Mouse (Mus musculus) kidney, embryonic 15.5 days (tissue): ENCODE data around the gene Rlf. TPM values are rescaled to one million over a fixed set of nuclear protein-coding genes. Genes with fewer than 3 reads are reported as not detected.
A peak's percentile ranks its signal among the peaks of the same experiment; 100 is the strongest.

Source experiments
- ATAC-seq: fragments of 200-750 bp; cut with Nextera tagmentation; replicated peaks from 2 replicates; pipeline ENCODE4 v1.8.0; 2017; ENCODE audit warnings: moderate TSS enrichment; ENCODE audit not compliant: low FRiP score
- H3K27ac ChIP-seq: fragments of 300-500 bp; sonication (generic); 2 replicates; pipeline ENCODE4 v1.5.1; 2015; ENCODE audit warnings: mild to moderate bottlenecking, inconsistent platforms
- H3K27me3 ChIP-seq: fragments of 300-500 bp; sonication (generic); 2 replicates; pipeline ENCODE4 v1.6.1; 2015; ENCODE audit warnings: inconsistent platforms
- H3K36me3 ChIP-seq: fragments of 300-500 bp; sonication (generic); 2 replicates; pipeline ENCODE4 v1.6.1; 2015; ENCODE audit warnings: inconsistent platforms
- H3K4me1 ChIP-seq: fragments of 300-500 bp; sonication (generic); 2 replicates; pipeline ENCODE4 v1.6.1; 2015; ENCODE audit warnings: inconsistent platforms
- H3K4me2 ChIP-seq: fragments of 300-500 bp; sonication (generic); 2 replicates; pipeline ENCODE4 v1.6.1; 2015; ENCODE audit warnings: moderate library complexity, mild to moderate bottlenecking, inconsistent platforms
- H3K4me3 ChIP-seq: fragments of 300-500 bp; sonication (generic); replicated peaks from 2 replicates; pipeline ENCODE4 v1.5.1; 2015; ENCODE audit warnings: mild to moderate bottlenecking, inconsistent platforms
- H3K9ac ChIP-seq: fragments of 300-500 bp; sonication (generic); 2 replicates; pipeline ENCODE4 v1.6.1; 2015; ENCODE audit warnings: mild to moderate bottlenecking, inconsistent platforms
- H3K9me3 ChIP-seq: fragments of 300-500 bp; sonication (generic); replicated peaks from 2 replicates; pipeline ENCODE4 v1.6.1; 2016; ENCODE audit warnings: inconsistent platforms
- WGBS: fragments of 180-500 bp; shearing (Covaris S2); methylation state at CpG from one replicate; pipeline ENCODE4 v1.1.7; 2015; ENCODE audit warnings: mixed read lengths; 5-methylcytosine and 5-hydroxymethylcytosine counted together
- polyA plus RNA-seq: library from polyadenylated mRNA; unstranded; fragments of >200 nt; fragmentation: Nextera tagmentation; extraction: Ambion mirVana; gene quantifications from 2 replicates; pipeline ENCODE4 v1.2.1, GENCODE M21; 2015

Rlf gene
- polyA plus RNA-seq: 25.7 and 26.3 TPM in 2 replicates

DNA sequence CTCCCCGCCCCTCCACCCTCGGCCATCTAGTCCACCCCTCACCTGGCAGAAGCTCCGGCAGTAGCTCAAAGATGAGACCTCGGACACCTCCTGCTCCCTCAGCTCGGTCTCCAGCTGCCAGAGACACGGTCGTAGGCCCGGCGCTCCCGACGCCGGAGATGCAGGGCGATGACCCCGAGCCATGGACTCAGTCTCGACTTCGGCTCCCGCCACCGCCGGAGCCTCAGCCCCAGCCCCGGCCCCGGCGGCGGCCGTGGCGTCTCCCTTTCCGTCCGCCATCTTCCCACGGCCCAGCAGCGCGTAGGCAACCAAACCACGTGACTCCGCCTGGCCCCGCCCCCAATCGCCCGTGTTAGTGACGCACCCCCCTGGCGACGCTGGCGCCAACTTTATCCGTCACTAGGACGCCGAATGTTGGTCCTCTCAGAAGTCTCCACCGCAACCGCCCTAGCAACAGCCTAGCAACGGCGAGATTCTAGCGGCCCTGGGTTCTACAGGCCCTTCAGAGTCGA, at the start of gene Rlf:
Rlf (minus strand) TSS at position 292 of the 512 bp plus-strand sequence.
- Histone ChIP-seq H3K36me3 (no peaks in the 10 kb centered on the region), H3K4me2 (peak within 1 kb of the TSS; percentile 75), H3K4me3 (peak within 1 kb of the TSS; percentile 95), H3K4me1 (peaks cover 20% of the 10 kb centered on the region), H3K27ac (peak within 1 kb of the TSS; percentile 90), H3K27me3 (peaks cover 9% of the 10 kb centered on the region; the same call in 1 of the 2 replicates), H3K9ac (peak within 1 kb of the TSS; percentile 89), H3K9me3 (no peaks in the 10 kb centered on the region)
- WGBS: 0% methylated on average over 47 of the region's 48 CpGs
- ATAC-seq: peak; percentile 96

GRCm38 (mm10) chr4:121241612-121242000, 26.7 kb upstream of the Rlf start:
- 84% methylated on average over 1 of the region's 1 CpGs for WGBS

DNA sequence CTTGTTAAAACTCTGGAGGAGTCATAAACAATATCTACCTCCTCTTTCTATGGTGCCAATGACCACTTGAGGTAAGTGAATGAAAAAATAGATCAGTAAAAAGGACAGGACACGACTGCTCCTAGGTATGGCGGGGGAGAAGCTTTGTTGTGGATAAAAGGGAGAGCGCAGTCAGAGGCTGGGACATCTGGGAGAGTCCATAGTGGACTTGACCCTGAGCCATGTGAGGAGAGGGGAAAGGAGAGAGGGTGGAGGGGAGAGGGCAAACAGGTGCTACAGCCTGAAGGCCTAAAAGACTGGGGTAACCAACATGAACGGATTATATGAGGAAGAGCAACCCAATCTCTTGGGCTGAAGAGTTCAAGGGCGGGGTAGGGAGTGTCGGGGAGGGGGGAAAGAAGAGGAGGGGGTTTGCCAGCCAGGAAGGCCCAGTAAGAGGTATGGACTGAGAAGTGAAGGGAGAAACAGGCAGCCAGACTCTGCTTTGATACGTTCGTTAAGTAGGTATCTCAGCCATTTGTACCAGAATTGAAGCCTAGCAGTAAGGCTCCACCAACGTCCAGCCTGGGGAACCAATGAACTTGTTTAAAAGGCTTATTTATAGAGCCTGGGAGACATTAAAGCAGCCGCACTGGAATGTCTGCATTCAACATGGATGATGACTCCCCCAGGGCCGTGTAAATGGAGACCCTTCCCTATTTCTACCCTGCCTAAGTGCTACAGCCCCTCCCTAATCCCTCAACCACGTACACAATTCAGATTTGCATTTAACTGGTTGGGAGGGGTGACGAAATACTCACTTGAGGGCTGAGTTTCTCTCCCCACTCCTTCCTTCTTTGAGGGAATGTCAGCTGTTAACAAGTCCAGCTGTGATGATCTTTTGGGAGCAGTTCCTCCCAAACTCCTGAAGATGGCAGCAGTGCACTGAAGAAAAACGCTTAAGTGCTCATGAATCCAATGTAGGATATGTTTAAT, 26.0 kb upstream of the Rlf start:
- H3K9me3 ChIP-seq: no peaks in the 10 kb centered on the region
- no peak overlapping the region for H3K9ac ChIP-seq
- no peak overlapping the region for H3K27ac ChIP-seq
- no peaks in the 10 kb centered on the region for H3K27me3 ChIP-seq
- no peak overlapping the region for H3K4me2 ChIP-seq
- WGBS: 44% methylated on average over 14 of the region's 14 CpGs
- ATAC-seq: no peak
- H3K4me3 ChIP-seq: no peak overlapping the region
- no peaks in the 10 kb centered on the region for H3K36me3 ChIP-seq
- H3K4me1 ChIP-seq: no peaks in the 10 kb centered on the region

More at GRCm38 (mm10) chr4:121241612-121242000, 26.7 kb upstream of the Rlf start:
- H3K9me3 ChIP-seq: no peaks in the 10 kb centered on the region
- H3K4me2 ChIP-seq: no peak overlapping the region
- H3K4me1 ChIP-seq: no peaks in the 10 kb centered on the region
- no peaks in the 10 kb centered on the region for H3K27me3 ChIP-seq
- no peak overlapping the region for H3K4me3 ChIP-seq
- H3K9ac ChIP-seq: no peak overlapping the region
- no peak overlapping the region for H3K27ac ChIP-seq
- no peak for ATAC-seq
- no peaks in the 10 kb centered on the region for H3K36me3 ChIP-seq

DNA sequence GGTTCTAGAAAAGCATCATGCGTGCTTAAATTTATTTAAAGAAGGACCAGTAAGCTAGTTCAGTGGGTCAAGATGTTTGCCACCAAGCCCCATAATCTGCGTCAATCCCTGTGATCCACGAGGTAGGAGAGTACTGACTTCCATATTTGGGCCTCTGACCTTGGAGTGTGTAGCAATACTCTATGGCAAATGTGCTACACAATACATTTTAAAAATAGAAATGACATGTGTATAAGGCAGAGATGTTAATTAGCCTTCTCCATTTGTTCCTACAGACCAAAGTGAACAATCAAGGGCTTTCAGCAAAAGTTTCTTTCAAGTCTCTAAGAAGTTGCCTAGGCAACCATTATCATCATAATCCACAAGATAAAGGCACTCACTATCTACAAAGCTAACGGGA, 25.0 kb upstream of the Rlf start:
- H3K27me3 ChIP-seq: no peaks in the 10 kb centered on the region
- no peak overlapping the region for H3K9ac ChIP-seq
- WGBS: 84% methylated on average over 4 of the region's 4 CpGs
- no peaks in the 10 kb centered on the region for H3K9me3 ChIP-seq
- no peak overlapping the region for H3K4me2 ChIP-seq
- no peaks in the 10 kb centered on the region for H3K4me1 ChIP-seq
- no peak overlapping the region for H3K4me3 ChIP-seq
- ATAC-seq: no peak
- H3K27ac ChIP-seq: no peak overlapping the region
- no peaks in the 10 kb centered on the region for H3K36me3 ChIP-seq

DNA sequence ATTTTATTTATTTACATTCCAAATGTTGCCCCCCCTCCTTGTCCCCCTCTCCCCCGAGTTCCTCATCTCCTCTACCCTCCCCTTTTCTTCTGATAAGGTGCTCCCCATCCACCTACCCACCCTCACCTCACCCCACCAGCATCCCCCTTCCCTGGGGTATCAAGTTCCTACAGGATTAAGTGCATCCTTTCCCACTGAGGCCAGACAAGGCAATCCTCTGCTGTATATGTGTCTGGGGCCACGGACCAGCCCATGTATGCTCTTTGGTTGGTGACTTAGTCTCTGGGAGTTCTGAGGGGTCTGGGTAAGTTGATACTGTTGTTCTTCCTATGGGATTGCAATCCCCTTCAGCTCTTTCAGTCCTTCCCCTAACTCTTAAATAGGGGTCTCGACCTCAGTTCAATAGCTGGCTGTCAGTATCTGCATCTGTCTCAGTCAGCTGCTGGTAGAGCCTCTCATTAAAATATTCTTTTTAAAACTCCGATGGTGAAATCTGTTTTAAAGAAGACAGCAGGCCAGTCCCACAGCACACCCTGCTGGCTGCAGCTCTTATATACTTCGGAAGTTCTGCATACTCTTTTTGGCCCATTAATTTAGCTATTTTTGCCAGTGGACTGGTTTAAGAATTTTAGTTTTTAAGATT, 17.0 kb upstream of the Rlf start:
- peaks cover 11% of the 10 kb centered on the region; the same call in 1 of the 2 replicates for H3K4me1 ChIP-seq
- H3K9me3 ChIP-seq: no peaks in the 10 kb centered on the region
- H3K4me3 ChIP-seq: no peak overlapping the region
- WGBS: 8% methylated on average over 5 of the region's 5 CpGs
- H3K27me3 ChIP-seq: peaks cover 3% of the 10 kb centered on the region; the same call in 1 of the 2 replicates
- no peak overlapping the region for H3K27ac ChIP-seq
- no peaks in the 10 kb centered on the region for H3K36me3 ChIP-seq
- peak; percentile 67; the same call in 1 of the 2 replicates for ATAC-seq
- H3K4me2 ChIP-seq: 0 out of 2 replicates have a peak overlapping the region, but pooled peaks have one; percentile 53
- no peak overlapping the region for H3K9ac ChIP-seq

- 3% methylated on average over 16 of the region's 16 CpGs for WGBS
- peak overlapping the region; percentile 53 for H3K4me2 ChIP-seq
- no peaks in the 10 kb centered on the region for H3K9me3 ChIP-seq
- no peak overlapping the region for H3K27ac ChIP-seq
- peak; percentile 53; the same call in 1 of the 2 replicates for ATAC-seq
- peaks cover 11% of the 10 kb centered on the region; the same call in 1 of the 2 replicates for H3K4me1 ChIP-seq
- H3K27me3 ChIP-seq: peaks cover 3% of the 10 kb centered on the region; the same call in 1 of the 2 replicates
- no peaks in the 10 kb centered on the region for H3K36me3 ChIP-seq
- no peak overlapping the region for H3K9ac ChIP-seq
- peak overlapping the region; percentile 23 for H3K4me3 ChIP-seq
Measured at GRCm38 (mm10) chr4:121230943-121231614, 16.2 kb upstream of the Rlf start.

- H3K9me3 ChIP-seq: no peaks in the 10 kb centered on the region
- H3K36me3 ChIP-seq: no peaks in the 10 kb centered on the region
- H3K27me3 ChIP-seq: peaks cover 3% of the 10 kb centered on the region; the same call in 1 of the 2 replicates
- no peak overlapping the region for H3K9ac ChIP-seq
- no peak for ATAC-seq
- H3K4me1 ChIP-seq: peaks cover 11% of the 10 kb centered on the region; the same call in 1 of the 2 replicates
- no peak overlapping the region for H3K4me3 ChIP-seq
- WGBS: 55% methylated on average over 1 of the region's 1 CpGs
- H3K4me2 ChIP-seq: no peak overlapping the region
- H3K27ac ChIP-seq: no peak overlapping the region
Measured at GRCm38 (mm10) chr4:121227072-121227471, 12.2 kb upstream of the Rlf start.

DNA sequence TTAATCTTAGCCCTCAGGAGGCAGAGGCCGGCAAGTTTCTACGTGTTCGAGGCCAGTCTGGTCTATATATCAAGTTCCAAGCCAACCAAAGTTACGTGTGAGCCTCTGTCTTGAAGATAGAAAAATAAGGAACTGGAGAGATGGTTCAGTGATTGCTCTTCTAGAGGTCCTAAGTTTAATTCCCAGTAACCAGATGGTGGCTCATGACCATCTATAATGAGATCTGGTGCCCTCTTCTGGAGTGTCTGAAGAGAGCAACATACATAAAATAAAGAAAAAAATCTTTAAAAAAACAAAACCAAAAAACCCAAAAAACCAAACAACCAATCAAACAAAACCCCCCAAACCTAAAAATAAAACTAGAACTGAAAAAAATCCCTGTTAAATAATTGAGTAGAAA, 10.3 kb upstream of the Rlf start:
- H3K27me3 ChIP-seq: no peaks in the 10 kb centered on the region
- no peak overlapping the region for H3K27ac ChIP-seq
- no peak overlapping the region for H3K4me3 ChIP-seq
- no peaks in the 10 kb centered on the region for H3K36me3 ChIP-seq
- H3K9me3 ChIP-seq: no peaks in the 10 kb centered on the region
- H3K4me2 ChIP-seq: no peak overlapping the region
- no peak for ATAC-seq
- H3K4me1 ChIP-seq: no peaks in the 10 kb centered on the region
- 83% methylated on average over 4 of the region's 4 CpGs for WGBS
- no peak overlapping the region for H3K9ac ChIP-seq

DNA sequence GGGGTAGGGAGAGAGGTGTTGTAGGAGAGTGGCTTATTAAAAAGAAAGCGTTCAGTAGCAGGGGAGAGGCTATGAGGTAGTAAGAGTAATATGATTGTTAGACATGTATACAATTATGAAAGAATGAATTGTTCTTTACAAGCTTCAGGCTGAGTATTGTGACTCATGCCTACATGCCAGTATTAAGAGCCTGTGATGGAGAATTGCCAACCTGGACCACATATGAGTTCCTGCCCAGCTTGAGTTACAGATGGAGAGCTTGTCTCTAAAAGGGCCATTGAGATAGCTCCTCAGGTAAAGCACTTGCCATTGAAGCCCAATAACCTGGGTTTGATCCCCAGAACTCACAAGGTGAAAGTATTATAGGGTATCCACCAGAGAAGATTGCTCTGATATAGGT, 8.3 kb upstream of the Rlf start:
- Histone ChIP-seq H3K4me2 (no peak overlapping the region), H3K4me1 (no peaks in the 10 kb centered on the region), H3K36me3 (no peaks in the 10 kb centered on the region), H3K9me3 (no peaks in the 10 kb centered on the region), H3K27me3 (peaks cover 3% of the 10 kb centered on the region; the same call in 1 of the 2 replicates), H3K27ac (no peak overlapping the region), H3K4me3 (no peak overlapping the region), H3K9ac (no peak overlapping the region)
- ATAC-seq: no peak
- 68% methylated on average over 1 of the region's 1 CpGs for WGBS

DNA sequence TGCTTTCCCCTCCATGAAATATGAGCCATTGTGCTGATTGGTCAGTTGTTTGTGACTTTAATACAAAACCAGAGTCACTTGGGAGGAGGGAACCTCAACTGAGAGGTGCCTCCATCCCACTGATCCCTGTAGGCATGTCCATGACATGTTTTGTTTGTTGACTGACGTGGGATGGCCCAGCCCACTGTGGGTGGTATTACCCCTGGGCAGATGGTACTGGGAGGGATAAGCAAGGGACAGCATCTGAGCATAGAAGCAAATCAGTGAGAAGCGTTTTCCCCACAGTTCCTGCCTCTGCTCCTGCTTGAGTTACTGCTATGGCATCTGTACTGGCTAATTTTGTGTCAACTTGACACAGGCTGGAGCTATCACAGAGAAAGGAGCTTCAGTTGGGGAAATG, 1.3 kb upstream of the Rlf start:
- Histone ChIP-seq H3K4me2 (no peak overlapping the region), H3K27ac (no peak overlapping the region), H3K4me3 (no peak overlapping the region), H3K4me1 (peaks cover 20% of the 10 kb centered on the region), H3K27me3 (peaks cover 9% of the 10 kb centered on the region; the same call in 1 of the 2 replicates), H3K9me3 (no peaks in the 10 kb centered on the region), H3K36me3 (no peaks in the 10 kb centered on the region), H3K9ac (no peak overlapping the region)
- WGBS: 65% methylated on average over 2 of the region's 2 CpGs
- no peak for ATAC-seq

DNA sequence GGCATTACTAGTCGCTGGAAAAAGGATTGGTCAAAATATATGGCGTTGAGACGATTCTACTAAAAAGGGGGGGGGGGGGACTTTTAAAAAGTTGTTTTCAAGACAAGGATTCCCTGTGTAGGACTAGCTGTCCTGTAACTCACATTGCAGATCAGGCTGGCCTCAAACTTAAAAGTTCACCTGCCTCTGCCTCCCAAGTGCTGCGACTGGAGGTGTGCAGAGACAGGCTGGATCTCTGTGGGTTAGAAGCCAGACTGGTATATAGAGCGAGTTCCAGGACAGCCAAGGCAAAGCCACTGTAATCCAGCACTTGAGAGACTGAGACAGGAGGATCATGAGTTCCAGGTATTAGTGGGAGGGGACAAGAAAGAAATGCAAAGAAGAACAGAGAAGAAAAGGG, 605 bp upstream of the Rlf start:
- no peaks in the 10 kb centered on the region for H3K9me3 ChIP-seq
- H3K4me2 ChIP-seq: peak overlapping the region; percentile 75
- peaks cover 20% of the 10 kb centered on the region for H3K4me1 ChIP-seq
- ATAC-seq: 0 out of 2 replicates have a peak, but pooled peaks have one; percentile 8
- no peaks in the 10 kb centered on the region for H3K36me3 ChIP-seq
- peak overlapping the region; percentile 89; the same call in 1 of the 2 replicates for H3K9ac ChIP-seq
- peak overlapping the region; percentile 95 for H3K4me3 ChIP-seq
- WGBS: 25% methylated on average over 5 of the region's 5 CpGs
- H3K27me3 ChIP-seq: peaks cover 9% of the 10 kb centered on the region; the same call in 1 of the 2 replicates
- H3K27ac ChIP-seq: no peak overlapping the region
